Mouse (Mus musculus) lung, postnatal 10 days (tissue): Measurements from ENCODE around the gene Myo1b.

Source experiments
- DNase-seq: peaks from one replicate; pipeline ENCODE4 v3.0.0; 2021

Gene Myo1b

DNA sequence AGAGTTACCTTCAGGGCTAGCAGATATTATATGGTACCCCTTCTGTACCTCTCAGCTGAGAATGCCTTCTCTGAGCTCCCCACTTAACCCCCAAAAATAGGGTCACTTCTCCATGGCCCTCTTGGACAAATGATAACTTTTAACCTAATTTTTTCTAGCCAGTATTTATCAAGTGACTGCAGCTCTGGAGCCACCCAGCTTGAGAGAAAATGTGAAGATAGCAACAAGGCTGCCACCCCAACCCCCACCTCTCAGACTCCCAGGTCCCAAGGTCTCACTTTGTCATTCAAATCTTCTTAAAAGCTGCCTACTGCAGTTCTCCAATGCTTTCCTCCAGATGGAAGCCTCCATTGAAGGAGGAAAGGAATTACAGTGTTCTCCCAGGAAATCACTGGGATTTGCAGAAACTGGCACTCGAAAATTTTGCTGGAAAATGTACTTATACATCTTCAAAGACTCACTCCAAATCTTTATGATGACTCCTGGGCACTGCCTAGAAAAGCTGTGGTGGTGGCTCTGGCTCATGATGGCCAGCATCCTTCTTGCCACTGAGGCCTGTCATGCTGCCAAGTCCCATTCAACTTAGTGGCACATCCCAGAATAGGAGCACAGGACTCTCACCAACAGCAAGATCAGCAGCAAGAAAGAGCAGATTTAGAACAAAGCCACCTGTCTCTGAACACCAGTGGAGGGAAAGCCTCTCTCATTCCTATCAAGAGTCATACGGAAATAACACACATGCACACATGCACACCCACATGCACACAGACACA lies 70.4 kb downstream of the Myo1b start:
- no peak for DNase-seq

DNA sequence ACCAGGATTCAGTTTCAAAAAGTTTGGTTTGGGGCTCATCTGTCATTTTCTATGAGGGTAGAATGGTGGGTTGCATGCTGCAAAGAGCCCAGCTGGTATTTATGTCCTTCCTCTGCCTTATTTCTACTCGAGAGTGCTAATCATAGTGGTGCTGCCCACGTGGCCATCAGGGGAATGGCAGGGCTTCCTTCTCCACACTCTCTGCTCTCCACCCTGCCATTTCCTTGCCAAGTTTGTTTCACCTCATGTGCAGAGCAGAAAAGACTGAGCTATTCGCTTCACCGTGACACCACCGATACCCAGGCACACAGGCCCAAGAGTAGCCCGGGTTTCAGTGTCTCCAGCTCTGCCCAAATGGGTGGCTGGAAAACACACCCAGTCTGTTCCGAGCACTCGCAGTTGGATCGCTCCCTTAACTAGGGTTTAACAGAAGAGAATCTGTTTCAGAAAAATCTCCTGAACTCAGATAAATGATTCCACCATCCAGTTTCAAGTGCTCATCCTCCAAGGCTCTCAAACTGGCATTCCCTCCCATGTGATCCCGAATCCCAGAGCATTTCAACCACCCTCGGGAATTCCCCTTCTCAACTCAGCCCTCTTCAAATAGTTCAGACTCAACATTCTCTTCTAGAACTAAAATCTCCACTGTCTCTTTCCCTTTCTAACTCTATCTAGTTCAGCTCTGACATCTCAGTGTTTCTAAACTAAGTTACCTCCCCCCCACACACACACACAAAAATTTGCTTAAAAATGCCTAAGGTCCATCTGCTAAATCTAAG lies 77.8 kb downstream of the Myo1b start:
- peak; percentile 57 for DNase-seq

DNA sequence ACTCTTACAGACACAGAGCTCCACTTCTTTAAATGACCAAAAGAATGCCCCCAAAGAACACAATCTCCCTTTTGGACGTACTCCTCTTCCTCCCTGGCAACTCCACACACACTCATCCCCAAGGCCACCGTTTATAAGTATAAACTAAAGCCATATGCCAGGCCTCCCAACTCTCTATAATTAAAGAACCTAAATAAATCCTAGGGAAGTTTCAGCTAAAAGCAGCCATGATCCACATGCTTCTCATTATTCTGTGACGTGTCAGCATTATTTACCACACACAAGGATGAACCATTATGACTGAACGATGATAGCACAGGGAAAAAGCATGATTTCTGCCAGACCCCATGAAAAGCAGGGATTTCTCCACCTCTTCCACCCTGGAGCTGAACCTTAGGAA lies 78.6 kb downstream of the Myo1b start:
- DNase-seq, result no peak

DNA sequence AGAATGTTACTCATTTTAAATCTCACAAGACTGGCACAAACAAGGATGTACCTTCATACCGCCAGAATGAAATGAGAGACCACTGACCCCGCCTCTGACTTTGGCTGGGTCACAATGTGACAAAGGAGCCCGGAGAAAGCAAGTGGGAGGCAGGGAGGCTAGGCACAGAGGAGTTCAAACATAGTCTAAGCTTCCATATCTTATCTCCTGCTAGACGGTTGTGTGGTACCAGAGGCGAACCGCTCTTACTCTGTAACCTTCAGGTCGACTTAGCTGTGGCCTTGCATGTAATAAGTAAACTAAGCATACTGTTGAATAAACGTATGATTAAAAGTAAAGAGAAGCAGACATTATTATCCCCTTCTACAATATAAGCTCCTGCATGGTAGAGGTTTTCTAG lies 80.1 kb downstream of the Myo1b start:
- DNase-seq, result no peak

DNA sequence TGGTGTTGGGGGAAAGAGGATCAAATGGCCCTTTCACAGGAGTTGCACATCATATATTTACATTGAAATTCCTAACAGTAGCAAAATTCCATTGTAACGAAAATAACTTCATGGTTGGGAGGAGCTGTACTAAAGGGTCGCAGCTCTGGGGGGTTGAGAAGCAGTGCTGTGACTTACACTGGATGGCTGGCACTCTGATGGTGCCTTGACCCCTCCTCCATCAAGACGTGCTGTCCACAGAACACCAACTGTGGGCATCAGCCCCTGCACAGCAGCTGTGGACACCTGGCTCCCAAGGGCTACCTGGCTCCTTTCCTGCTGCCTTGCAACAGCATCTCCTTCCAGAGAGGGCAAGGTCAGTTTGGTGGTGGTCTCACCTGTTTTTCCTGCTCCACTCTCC lies 81.8 kb downstream of the Myo1b start:
- DNase-seq, result no peak

DNA sequence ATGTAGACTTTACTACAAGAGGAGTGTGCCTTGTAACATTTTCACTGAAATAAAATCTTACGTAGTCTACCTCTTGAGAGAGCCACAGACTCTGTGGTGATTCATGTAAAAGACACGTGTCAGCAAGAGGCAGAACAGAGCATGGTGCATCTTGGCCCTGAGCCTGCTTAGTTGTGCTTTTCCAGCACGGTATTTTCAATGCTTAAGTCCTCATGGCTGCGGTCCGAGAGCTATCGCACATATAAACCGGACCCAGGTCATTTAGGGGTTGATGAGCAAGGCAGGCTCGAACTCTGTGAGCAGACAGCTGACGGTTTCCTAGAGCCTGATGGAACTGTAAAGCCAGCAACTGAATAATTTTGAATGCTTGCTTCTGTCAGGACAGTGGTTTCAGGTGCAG lies 86.5 kb downstream of the Myo1b start:
- DNase-seq, result no peak

DNA sequence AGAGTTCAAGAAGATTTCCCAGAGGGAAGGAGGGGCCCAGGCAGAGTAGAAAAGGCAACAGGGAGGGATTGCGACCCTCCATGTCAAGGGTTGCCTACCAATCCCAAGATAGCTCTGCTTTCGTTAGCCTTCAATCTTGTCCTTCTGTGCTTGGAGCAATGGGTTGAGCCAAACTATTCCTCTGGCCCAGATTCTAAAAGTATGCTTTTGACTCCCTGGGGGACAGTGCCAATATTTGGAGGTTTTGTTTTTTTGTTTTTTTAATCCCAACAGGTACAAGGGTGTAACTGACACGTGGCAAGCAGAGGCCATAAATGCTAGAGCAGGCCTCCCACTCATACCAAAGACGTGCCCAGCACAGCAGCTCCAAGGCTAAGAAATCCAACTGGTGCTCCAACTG lies 93.3 kb downstream of the Myo1b start:
- DNase-seq, result no peak

DNA sequence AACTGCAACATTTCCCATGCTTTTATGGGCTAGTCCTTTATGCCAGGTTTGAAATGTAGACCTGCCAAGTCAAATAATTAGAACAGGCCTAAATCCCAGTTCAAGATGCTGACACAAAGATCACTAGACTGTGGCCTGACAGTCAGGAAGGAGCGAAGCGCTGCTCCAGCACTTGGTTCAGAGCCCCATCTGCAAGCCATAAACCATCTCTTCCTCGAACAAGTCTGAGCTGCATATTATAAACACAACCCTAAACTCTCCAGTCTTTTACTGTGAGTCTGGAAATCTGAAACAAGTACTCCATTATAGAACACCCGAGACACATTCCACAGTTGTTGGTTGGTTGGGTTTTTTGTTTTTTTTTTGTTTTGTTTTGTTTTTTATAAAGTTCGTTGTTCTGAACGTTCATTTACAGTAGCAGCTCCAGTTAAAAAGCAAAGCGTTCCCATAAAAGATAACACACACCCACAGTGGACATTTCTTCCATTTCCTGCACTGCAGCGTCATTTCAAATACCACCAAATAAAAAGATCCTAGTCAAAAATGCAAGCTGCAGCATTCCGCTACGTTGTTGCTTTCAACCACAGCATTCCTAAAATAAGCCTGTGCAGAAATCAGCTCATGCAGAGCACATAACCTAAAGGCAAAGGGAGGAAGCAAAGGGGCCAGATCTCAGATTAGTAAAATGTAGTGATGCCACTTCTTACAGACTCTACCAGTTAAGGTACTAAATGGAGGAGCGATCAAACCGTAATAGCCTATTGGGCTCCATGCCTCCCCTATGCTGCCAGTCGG lies 94.0 kb downstream of the Myo1b start:
- peak; percentile 21 for DNase-seq

DNA sequence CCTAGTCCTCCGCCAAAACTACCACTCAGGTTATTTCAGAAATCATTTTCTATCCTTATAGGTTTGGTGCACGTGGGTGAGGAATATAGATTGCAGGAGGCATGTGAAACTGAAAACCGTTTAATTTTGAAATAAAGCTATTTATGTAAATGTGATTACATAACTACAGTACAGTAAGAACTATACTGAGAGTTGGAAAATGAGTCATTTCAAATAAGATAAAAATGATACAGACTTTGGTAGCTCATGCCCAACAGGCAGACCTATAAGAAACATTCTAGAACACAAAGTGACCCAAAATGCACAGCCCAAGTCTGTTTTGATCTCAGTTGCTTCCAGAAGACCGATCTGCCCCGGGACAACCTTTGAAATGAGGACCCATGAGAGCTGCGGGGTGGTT lies 95.4 kb downstream of the Myo1b start:
- no peak for DNase-seq

DNA sequence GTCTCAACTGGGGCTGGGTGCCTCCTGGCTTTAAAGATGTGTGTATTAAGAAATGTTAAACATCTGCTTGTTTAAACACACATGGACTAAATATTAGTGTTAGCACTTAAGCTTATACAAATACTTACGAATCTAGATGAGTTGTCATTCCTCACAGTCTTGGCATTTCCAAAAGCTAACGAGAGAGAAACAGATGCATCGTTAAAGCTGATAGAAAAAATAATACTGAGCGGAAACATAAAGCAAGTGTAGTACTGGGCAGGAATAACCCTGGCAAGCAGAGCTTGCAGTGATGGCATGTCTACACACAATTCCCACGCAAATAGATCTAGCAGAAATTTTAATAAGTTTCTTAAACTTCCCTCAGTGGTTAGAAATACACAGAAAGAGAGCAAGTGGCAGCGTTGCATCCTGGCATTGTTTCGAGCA lies 95.8 kb downstream of the Myo1b start:
- peak; percentile 12 for DNase-seq

DNA sequence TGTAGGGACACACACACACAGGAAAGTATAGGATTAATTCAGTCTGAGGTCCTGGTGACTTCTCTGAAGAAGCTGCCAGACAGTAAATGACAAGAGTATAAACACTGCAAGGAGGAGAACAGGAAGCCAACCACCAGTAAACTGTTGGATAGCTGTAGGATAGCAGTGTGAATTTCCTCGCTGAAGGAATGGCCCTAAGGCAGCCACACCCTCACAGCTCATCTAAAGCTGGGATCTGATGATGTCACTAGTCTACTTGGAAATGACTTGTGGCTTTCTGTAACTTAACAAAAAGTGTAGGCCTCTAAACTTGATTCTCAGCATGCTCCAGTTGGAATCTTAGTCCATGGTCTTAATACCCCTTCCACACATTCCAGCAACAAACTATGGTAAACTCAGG lies 100.2 kb downstream of the Myo1b start:
- DNase-seq, result peak; percentile 22

DNA sequence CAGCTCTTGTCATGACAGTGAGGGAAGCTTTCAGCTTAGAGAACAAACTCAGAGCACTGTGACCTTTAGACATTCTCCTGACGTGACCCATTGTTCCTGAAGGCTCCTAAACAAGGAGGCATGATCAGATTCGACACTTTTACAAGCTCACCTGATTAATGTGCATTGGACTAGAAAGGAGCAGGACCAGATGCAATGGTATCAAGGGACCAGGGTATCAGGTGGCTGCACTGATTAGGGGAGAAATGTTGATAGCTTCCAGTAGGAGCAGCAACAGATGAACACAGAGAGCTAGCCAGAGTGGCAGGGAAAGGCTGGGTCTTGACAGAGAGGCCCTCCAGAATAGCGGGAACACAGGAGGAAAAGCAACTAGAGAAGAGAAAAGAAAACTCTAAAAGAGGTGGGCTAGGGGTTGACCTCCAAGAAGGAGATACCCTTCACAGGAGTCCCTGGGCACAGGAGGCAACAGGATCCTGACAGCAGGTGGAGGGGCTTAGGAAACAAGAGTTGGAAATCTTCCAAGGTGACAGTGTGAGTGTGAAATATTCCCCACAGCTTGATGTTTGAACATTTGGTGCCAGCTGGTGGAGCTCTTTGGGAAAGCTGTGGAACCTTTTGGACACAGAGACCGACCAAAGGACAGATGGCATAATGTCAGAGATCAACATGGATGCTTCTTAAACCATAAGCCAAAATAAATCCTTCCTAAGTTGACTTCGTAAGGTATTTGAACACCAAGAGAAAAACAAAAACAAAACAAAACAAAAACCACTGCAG lies 100.8 kb downstream of the Myo1b start:
- peak; percentile 45 for DNase-seq

DNA sequence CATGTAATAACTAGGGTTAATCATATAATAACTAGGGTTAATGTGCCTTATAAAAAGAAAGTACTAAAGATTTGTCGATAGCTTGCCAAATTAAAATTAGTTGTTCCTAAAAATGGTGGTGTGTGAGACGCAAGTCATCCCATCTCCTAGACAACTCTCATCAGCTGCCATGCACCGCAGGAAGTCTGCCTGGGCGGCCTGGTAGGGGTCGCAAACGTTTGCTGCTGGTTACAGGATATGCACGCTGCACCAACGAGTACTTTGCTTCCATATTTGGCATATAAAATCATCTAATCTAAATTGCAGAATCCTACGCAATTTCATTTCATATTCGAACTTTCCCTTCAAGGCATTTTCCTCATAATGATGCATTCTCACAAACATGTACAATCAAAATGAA lies 107.0 kb downstream of the Myo1b start:
- no peak for DNase-seq

DNA sequence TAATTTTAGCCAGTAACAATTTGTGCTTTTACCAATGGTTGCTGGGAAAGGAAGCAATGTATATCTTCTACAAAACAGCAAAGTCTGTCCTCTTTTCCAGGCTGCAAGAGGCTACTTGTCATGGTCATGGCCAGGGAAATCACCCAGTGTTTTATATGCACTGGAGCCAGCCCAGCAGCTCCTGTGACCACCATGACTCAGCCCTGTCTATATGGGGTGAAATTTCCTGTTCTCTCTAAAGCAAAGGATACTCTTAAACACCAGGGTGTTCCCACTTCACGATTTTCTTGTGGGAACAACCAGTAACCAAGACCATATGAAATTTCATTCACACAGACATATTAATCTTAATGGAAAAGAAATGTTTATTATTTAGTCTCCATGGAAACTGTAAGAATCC lies 107.6 kb downstream of the Myo1b start:
- no peak for DNase-seq

DNA sequence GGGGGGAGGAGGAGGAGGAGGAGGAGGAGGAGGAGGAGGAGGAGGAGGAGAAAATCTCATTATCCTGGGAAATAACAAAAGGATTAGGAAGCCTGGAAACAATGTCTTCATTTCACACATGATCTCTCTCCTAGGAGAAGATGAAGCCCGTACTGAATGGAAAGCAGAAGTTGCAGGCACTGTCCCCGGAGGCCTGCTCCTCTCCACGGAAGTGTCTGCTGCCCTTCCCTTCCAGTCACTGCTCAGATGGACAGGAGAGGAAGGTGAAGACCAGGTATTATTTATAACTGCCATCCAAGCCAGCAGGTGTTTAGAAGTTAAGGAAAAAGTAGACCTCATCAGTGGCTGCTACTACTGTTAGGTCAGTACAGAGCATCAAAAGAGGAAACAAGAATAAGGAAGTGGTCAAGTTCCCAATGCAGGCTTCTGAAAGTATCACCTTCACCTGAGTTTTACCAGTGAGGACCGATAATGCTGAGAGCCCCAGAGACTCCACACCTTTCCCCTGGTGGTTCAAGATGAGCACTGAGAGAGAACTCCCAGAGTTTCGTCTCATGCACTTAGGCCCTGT lies 110.7 kb downstream of the Myo1b start:
- DNase-seq, result no peak

DNA sequence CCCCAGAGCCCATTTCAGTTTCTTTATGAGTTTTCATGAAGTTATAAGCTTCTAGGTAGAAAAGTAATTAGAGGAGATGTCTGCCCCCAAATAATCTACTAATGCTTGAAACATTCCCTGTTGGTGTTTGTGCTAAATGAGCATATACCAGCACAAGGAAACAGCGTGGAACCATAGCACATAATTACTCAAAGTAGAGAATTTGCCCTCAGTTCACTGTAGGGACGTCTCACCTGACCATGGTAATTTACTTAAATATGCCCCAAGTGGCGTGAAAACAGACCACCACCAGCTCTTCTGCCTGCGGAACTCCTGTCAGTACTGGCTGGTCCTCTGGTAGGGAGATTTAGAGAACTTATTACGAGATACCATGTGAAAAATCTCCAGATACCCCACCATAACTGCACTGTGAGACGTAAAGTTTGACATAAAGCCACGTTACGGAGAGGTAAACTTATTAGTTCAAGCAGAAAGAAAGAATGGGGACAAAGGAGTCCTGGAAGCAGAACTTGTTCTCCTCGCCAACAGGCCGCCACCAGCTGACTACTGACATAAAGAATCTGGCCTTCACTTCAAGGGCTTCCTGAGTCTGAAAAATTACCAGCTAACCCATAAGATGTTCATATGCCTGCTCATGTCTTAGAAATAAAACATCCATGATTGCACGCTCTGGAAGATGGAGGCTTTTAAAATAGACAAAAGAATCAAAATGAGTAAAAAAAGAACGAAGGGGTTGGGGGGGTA lies 111.4 kb downstream of the Myo1b start:
- DNase-seq, result peak; percentile 40

DNA sequence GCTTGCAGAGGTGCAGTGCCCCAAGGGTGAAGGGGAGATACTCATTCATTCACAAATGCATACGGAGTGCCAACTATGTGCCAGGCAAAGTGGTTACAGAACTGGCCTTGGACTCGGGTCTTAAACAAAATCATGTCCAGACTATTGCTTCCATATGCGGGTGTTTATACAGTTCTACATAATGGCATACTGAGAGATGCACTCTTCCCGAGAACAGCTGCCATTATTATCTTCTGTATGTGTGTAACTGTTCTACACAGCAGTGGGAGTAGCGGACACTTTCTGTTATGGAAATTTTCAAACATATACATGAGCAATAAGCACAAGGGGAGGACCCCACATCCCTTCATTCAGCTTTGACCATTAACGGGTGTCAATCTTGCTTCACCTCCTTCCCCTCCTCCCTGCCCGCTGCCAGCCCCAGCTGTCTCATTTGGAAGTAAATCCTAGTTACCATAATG lies 117.8 kb downstream of the Myo1b start:
- peak; percentile 47 for DNase-seq

DNA sequence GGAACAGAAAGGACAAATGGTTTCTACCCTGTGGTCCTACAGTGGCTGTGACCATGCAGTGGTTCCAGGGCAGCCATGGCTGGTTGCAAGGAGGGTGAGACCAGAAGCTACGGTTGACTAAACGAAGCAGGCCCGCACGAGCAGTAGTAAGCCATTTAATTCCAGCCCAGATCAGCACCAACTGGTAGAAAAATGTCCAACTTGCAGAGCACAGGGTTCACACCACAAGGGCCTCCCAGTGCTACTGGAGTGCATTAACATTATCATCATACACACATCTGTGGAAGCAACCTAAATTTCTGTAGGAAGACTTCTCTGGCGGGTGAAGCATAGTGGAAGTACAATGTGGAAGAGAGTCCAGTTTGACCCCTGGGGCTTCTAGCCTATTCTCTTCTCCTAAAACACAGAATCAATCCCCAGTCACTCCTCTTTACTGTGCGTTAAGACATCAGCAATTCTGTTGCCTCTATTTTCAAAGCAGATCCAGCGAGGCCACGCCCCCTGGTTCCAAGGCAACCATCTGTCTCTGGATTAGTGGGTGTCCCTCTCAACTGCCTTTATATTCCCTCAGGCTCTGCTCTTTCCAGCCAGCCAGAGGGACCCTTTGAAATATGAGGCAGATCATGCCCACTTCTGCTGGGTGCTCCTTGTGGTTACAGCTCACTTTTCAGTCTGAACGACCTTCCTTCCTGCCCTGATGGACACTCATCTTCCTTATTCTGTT lies 120.1 kb downstream of the Myo1b start:
- DNase-seq, result no peak

DNA sequence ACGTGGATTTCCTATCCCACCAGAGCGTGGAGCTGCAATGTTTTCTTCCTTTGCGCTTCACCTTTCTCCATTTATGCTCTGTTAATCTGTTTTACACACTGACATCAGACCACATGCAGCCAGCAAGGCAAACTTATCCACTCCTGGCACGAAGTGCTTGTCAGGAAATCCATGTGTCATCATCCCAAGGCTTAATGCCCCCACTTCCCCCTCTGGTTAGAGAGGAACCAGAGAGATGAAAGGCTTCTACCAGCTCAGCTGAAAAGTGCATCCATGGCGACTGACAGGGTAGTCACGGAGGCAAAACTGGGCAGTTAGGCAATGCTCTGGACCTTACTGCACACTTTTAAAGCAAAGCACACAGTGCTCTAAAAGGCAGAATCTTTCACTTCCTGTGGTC lies 126.6 kb downstream of the Myo1b start:
- DNase-seq, result peak; percentile 46

DNA sequence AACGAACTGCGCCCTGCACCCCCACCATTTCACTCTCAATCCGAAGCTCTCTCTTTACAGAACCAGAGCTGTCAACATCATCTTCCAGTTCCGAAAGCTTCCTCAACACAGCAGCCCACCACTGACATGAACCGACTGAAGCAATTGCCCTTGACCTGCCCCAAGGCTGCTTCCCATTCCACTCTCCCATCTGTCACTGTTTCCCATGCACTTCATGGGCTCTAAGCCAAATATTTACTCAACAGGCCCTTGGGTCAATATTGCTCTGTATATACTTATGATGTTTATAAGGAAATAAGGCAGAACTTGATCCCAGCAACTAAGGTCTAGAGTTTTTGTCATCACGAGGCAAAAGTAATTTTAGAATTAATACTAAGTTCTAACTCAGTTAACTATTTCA lies 133.8 kb downstream of the Myo1b start:
- peak; percentile 36 for DNase-seq

DNA sequence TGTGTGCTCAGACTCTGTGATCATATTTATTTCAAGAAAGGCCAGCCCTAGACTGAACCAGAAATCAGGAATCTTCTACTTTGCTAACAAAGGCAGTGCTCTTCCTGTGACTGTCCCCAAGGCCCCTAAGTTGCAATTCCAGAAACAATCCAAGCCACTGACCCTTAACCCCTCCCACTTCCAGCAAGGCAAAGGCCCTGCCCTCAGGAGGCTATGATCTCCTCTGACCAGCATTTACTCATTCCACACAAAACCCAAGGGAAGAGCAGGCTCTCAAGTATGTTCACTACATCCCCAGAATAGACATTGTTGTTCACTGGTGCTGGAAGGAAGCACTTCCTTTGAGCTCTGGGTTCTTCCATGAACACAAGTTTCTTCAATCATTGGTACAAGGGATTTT lies 135.5 kb downstream of the Myo1b start:
- DNase-seq, result no peak
